Mouse (Mus musculus) heart, postnatal 0 days (tissue): ENCODE measurements at regions not wholly inside any gene's neighbourhood (a gene's known extent, or its start where the extent isn't known, plus 50 kb on each side); places are given as distances from the start of the nearest gene placed in this dataset.
A peak's percentile ranks its signal among the peaks of the same experiment; 100 is the strongest.

ENCODE experiments used
- ATAC-seq: fragments of 200-750 bp; cut with Nextera tagmentation; 2 replicates; pipeline ENCODE4 v1.8.0; 2017; ENCODE audit warnings: low read depth, moderate number of reproducible peaks, moderate library complexity; ENCODE audit not compliant: insufficient read depth
- DNase-seq: peaks from one replicate; pipeline ENCODE4 v3.0.0-alpha.2; 2016; ENCODE audit warnings: low spot score
- H3K27ac ChIP-seq: fragments of 300-500 bp; sonication (generic); 2 replicates; pipeline ENCODE4 v1.5.1; 2014; ENCODE audit warnings: low read depth, mild to moderate bottlenecking
- H3K27me3 ChIP-seq: fragments of 300-500 bp; sonication (generic); 2 replicates; pipeline ENCODE4 v1.6.1; 2014; ENCODE audit warnings: low read length, mixed read lengths; ENCODE audit not compliant: control insufficient read depth, insufficient read depth
- H3K36me3 ChIP-seq: fragments of 300-500 bp; sonication (generic); replicated peaks from 2 replicates; pipeline ENCODE4 v1.6.1; 2014; ENCODE audit warnings: low read length, mixed read lengths; ENCODE audit not compliant: control insufficient read depth, insufficient read depth
- H3K4me1 ChIP-seq: fragments of 300-500 bp; sonication (generic); 2 replicates; pipeline ENCODE4 v1.6.1; 2014; ENCODE audit warnings: antibody characterized with exemption; ENCODE audit not compliant: control insufficient read depth, insufficient read depth
- H3K4me2 ChIP-seq: fragments of 300-500 bp; sonication (generic); 2 replicates; pipeline ENCODE4 v1.6.1; 2014; ENCODE audit warnings: low read depth, mild to moderate bottlenecking, low read length, moderate library complexity
- H3K4me3 ChIP-seq: fragments of 300-500 bp; sonication (generic); 2 replicates; pipeline ENCODE4 v1.5.1; 2014; ENCODE audit warnings: low read depth, low read length
- H3K9ac ChIP-seq: fragments of 300-500 bp; sonication (generic); replicated peaks from 2 replicates; pipeline ENCODE4 v1.6.1; 2014; ENCODE audit warnings: low read depth, low read length, mixed read lengths
- H3K9me3 ChIP-seq: fragments of 300-500 bp; sonication (generic); replicated peaks from 2 replicates; pipeline ENCODE4 v1.6.1; 2016; ENCODE audit warnings: low read length; ENCODE audit not compliant: control insufficient read depth
- CTCF ChIP-seq: IDR thresholded peaks from 2 replicates; pipeline ENCODE4 v1.5.1; 2016; ENCODE audit warnings: antibody characterized with exemption, control low read depth, low read depth
- EP300 ChIP-seq: IDR thresholded peaks from 2 replicates; pipeline ENCODE4 v1.6.1; 2016; ENCODE audit warnings: antibody characterized with exemption, low read depth
- WGBS: fragments of 180-500 bp; shearing (Covaris S2); extraction: QIAGEN DNeasy Blood & Tissue Kit; methylation state at CpG from one replicate; pipeline ENCODE4 v1.1.7; 2014; 5-methylcytosine and 5-hydroxymethylcytosine counted together

GRCm38 (mm10) chrX:58514925-58515324 is 394.2 kb upstream of the 4930550L24Rik start:
- no peaks in the 10 kb centered on the region for H3K36me3 ChIP-seq
- H3K27me3 ChIP-seq: no peaks in the 10 kb centered on the region
- no peak overlapping the region for H3K4me3 ChIP-seq
- H3K4me2 ChIP-seq: no peak overlapping the region
- no peak overlapping the region for H3K9ac ChIP-seq
- no peak for TF ChIP-seq EP300
- peak; percentile 5; the same call in 1 of the 2 replicates for TF ChIP-seq CTCF
- no peaks in the 10 kb centered on the region for H3K4me1 ChIP-seq
- H3K9me3 ChIP-seq: no peaks in the 10 kb centered on the region
- no peak for ATAC-seq
- no peak overlapping the region for H3K27ac ChIP-seq
- no peak for DNase-seq
- 53% methylated on average over 5 of the region's 5 CpGs for WGBS
